Mouse (Mus musculus): Measurements from ENCODE around the gene Wipi1.

The Wipi1 gene

GRCm38 (mm10) chr11:109525571-109525970, 86.2 kb downstream of the Wipi1 start:
- DNase-seq: peak; percentile 94

GRCm38 (mm10) chr11:109524869-109525268, 86.9 kb downstream of the Wipi1 start:
- DNase-seq: no peak
